Mouse (Mus musculus): ENCODE measurements at regions not wholly inside any gene's neighbourhood (a gene's known extent, or its start where the extent isn't known, plus 50 kb on each side); places are given as distances from the start of the nearest gene placed in this dataset.

GRCm38 (mm10) chr12:7382455-7382854 is 595.0 kb upstream of the Apob start:
- ATAC-seq (ENCODE audit: insufficient number of reproducible peaks, low FRiP score, low TSS enrichment): no peak

GRCm38 (mm10) chr12:7403800-7404199 is 573.6 kb upstream of the Apob start:
- ATAC-seq (ENCODE audit: insufficient number of reproducible peaks, low FRiP score, low TSS enrichment): no peak

GRCm38 (mm10) chr12:7411810-7412209 is 565.6 kb upstream of the Apob start:
- ATAC-seq (ENCODE audit: insufficient number of reproducible peaks, low FRiP score, low TSS enrichment): no peak

GRCm38 (mm10) chr12:7420276-7420675 is 557.2 kb upstream of the Apob start:
- no peak for ATAC-seq (ENCODE audit: insufficient number of reproducible peaks, low FRiP score, low TSS enrichment)

- ATAC-seq (ENCODE audit: insufficient number of reproducible peaks, low FRiP score, low TSS enrichment): no peak
These were observed 555.5 kb upstream of the Apob start for GRCm38 (mm10) chr12:7421826-7422540.

GRCm38 (mm10) chr12:7430981-7431380 is 546.5 kb upstream of the Apob start:
- no peak for ATAC-seq (ENCODE audit: insufficient number of reproducible peaks, low FRiP score, low TSS enrichment)

- ATAC-seq (ENCODE audit: insufficient number of reproducible peaks, low FRiP score, low TSS enrichment): no peak
These were observed 532.2 kb upstream of the Apob start for GRCm38 (mm10) chr12:7445238-7445637.

- ATAC-seq (ENCODE audit: insufficient number of reproducible peaks, low FRiP score, low TSS enrichment): no peak
These were observed 526.9 kb upstream of the Apob start for GRCm38 (mm10) chr12:7450506-7450905.

GRCm38 (mm10) chr12:7457036-7457435 is 520.4 kb upstream of the Apob start:
- ATAC-seq (ENCODE audit: insufficient number of reproducible peaks, low FRiP score, low TSS enrichment): no peak

- no peak for ATAC-seq (ENCODE audit: insufficient number of reproducible peaks, low FRiP score, low TSS enrichment)
These were observed 519.9 kb upstream of the Apob start for GRCm38 (mm10) chr12:7457544-7457943.

- ATAC-seq (ENCODE audit: insufficient number of reproducible peaks, low FRiP score, low TSS enrichment): no peak
These were observed 512.5 kb upstream of the Apob start for GRCm38 (mm10) chr12:7464947-7465346.

- no peak for ATAC-seq (ENCODE audit: insufficient number of reproducible peaks, low FRiP score, low TSS enrichment)
These were observed 464.7 kb upstream of the Apob start for GRCm38 (mm10) chr12:7512579-7513248.

- no peak for ATAC-seq (ENCODE audit: insufficient number of reproducible peaks, low FRiP score, low TSS enrichment)
These were observed 440.1 kb upstream of the Apob start for GRCm38 (mm10) chr12:7537389-7537788.

GRCm38 (mm10) chr12:7543281-7543981 is 434.0 kb upstream of the Apob start:
- ATAC-seq (ENCODE audit: insufficient number of reproducible peaks, low FRiP score, low TSS enrichment): peak; percentile 15; the same call in 1 of the 2 replicates

- no peak for ATAC-seq (ENCODE audit: insufficient number of reproducible peaks, low FRiP score, low TSS enrichment)
These were observed 428.7 kb upstream of the Apob start for GRCm38 (mm10) chr12:7548759-7549158.

- no peak for ATAC-seq (ENCODE audit: insufficient number of reproducible peaks, low FRiP score, low TSS enrichment)
These were observed 417.2 kb upstream of the Apob start for GRCm38 (mm10) chr12:7560245-7560644.

- no peak for ATAC-seq (ENCODE audit: insufficient number of reproducible peaks, low FRiP score, low TSS enrichment)
These were observed 401.4 kb upstream of the Apob start for GRCm38 (mm10) chr12:7576081-7576480.

GRCm38 (mm10) chr12:7587501-7587900 is 389.9 kb upstream of the Apob start:
- no peak for ATAC-seq (ENCODE audit: insufficient number of reproducible peaks, low FRiP score, low TSS enrichment)

GRCm38 (mm10) chr12:7611272-7612092 is 366.0 kb upstream of the Apob start:
- no peak for ATAC-seq (ENCODE audit: insufficient number of reproducible peaks, low FRiP score, low TSS enrichment)

- no peak for ATAC-seq (ENCODE audit: insufficient number of reproducible peaks, low FRiP score, low TSS enrichment)
These were observed 340.9 kb upstream of the Apob start for GRCm38 (mm10) chr12:7636417-7637175.

All from cerebellum, adult (tissue).